Mouse (Mus musculus) adrenal gland, postnatal 10 days (tissue): ENCODE results near the gene Olfr58. TPM values are rescaled to one million over a fixed set of nuclear protein-coding genes. Genes with fewer than 3 reads are reported as not detected.
"Not testable (repeated sequence)": the region's sequence is repeated elsewhere in the genome, so short reads cannot be mapped to it uniquely, and the experiment has no call there.

Source experiments
- DNase-seq: peaks from one replicate; pipeline ENCODE4 v3.0.0; 2021; ENCODE audit warnings: mixed read lengths
- long read RNA-seq, 2 experiments: library from polyadenylated mRNA; stranded (forward); transcript quantifications; one replicate each; pipeline ENCODE4 v2.0.0; 2021
- total RNA-seq, 2 experiments: library from RNA; stranded (reverse); gene quantifications; 2 replicates each; pipeline ENCODE4 v1.2.3; 2021

The Olfr58 gene
- total RNA-seq: not detected
- long read RNA-seq, experiment 1: 0 reads
- long read RNA-seq, experiment 2: 0 reads

GRCm38 (mm10) chr9:19779983-19780382 is at the start of gene Olfr58:
Gene Olfr58, plus strand, starts transcription at chr9:19780283.
- no peak for DNase-seq

DNA sequence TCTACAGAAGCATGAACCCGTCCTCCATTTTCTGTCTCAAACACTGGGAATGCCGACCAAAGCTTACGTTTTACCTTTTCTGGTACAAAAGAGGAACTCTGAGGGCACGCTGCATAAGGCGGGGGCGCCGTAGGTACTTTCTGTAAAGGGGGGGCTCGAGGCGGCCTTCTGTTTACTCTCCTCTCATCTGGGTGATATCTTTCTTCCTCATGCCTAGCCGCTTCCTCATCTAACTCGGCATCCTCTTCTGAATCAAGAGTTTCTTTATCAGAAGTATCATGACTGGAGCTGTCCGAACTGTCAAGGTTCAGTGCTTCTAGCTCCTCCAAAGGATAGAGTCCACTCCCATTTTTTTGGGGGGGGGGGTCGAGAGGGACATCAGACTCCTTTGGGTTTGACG is 10.9 kb upstream of the Olfr58 start:
- DNase-seq: no peak

GRCm38 (mm10) chr9:19769701-19770100 is 10.4 kb upstream of the Olfr58 start:
- DNase-seq: no peak

DNA sequence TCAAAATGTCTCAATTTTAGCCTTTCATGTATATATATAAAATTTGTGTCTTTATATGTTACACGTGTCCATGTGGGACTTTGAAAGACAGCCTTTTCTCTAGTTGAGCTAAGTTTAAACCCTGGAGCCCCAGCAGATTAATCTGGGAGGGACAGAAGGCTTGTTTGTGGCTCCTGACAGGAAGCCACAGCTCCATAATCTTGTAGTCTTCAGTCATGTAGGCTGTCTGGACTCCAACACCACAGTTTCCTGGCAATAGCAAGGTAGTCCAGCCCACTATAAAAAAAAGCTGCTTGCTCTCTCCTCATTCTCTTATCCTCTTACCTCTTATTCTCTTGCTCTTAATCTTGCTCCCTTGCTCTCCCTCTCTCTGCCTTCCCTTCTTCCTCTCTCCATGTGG is 22.9 kb downstream of the Olfr58 start:
- no peak for DNase-seq

GRCm38 (mm10) chr9:19804606-19805005 is 24.5 kb downstream of the Olfr58 start, which contains the start of gene Olfr859:
Gene Olfr859, plus strand, starts transcription at chr9:19804906.
- DNase-seq: not testable (repeated sequence)

Other genes with a start within 250 kb of the Olfr58 start
- not detected for gene Olfr853, start 239.2 kb upstream of the Olfr58 start, total RNA-seq
- gene Olfr854, start 212.9 kb upstream of the Olfr58 start, total RNA-seq: not detected
- gene Olfr855, start 197.7 kb upstream of the Olfr58 start, total RNA-seq: not detected
- 10 to 100 TPM; 15.6 to 19.0 TPM for gene Zfp317, start 158.2 kb upstream of the Olfr58 start, total RNA-seq
- gene Olfr857, start 70.8 kb upstream of the Olfr58 start, total RNA-seq: not detected
- gene Olfr859, start 24.6 kb downstream of the Olfr58 start, total RNA-seq: not detected
- not detected for gene Olfr860, start 69.5 kb downstream of the Olfr58 start, total RNA-seq
- not detected for gene Olfr862, start 107.7 kb downstream of the Olfr58 start, total RNA-seq
- gene Olfr77, start 136.6 kb downstream of the Olfr58 start, total RNA-seq: not detected
- not detected for gene Olfr866, start 247.8 kb downstream of the Olfr58 start, total RNA-seq